Mouse (Mus musculus) splenic B cell, adult 2 months (primary cell): Measurements from ENCODE around the gene 5730596B20Rik.

Experiments used
- DNase-seq: peaks from one replicate; pipeline ENCODE4 v3.0.0-alpha.2; 2011; ENCODE audit warnings: low read depth, low spot score
- H3K27me3 ChIP-seq: 2 replicates; pipeline ENCODE4 v1.6.1; 2012; ENCODE audit warnings: mild to moderate bottlenecking, low read length, moderate library complexity, mixed read lengths; ENCODE audit not compliant: control insufficient read depth, poor library complexity, insufficient read depth, severe bottlenecking
- H3K36me3 ChIP-seq: 2 replicates; pipeline ENCODE4 v1.6.1; 2012; ENCODE audit warnings: mild to moderate bottlenecking, low read length, moderate library complexity, mixed read lengths; ENCODE audit not compliant: control insufficient read depth, poor library complexity, insufficient read depth, severe bottlenecking

5730596B20Rik gene

DNA sequence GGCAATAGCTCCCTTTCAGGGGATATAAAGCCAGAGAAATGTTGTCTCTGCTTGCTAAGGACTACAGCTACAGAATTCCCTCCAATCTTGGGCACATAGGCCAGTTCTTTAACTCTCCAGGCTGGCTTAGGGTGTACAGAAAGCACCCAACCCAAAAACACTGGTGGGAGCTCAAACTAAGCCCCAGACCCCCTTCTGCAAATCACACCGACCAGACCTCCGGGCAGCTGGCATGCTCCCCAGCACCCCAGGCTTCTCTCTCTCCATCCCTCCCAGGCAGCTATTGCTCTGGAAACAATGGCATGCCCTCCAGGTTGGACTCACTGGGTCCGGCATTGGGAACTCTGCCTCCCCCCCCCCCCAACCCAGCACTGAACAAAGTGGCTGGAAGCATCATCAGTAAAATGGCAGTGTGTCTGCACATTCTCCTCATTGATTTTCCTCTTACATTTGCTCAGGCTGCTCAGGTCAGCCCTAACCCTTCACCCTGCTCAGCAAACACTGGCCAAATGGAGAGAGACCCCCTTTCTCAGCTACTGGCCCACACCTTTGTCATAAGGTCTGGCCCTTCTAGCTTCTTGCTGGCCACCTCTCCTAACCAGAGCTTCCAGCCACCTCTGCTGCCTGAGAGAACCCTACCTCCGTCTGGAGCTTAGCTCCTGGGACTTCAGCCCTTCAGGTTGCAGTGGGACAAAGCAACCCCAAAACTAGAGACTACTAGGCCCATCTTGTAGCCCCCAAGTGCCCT, 1.8 kb downstream of the 5730596B20Rik start:
- no peak for DNase-seq
- Histone ChIP-seq H3K27me3 (peaks cover 2% of the 10 kb centered on the region; the same call in 1 of the 2 replicates), H3K36me3 (no peaks in the 10 kb centered on the region)

DNA sequence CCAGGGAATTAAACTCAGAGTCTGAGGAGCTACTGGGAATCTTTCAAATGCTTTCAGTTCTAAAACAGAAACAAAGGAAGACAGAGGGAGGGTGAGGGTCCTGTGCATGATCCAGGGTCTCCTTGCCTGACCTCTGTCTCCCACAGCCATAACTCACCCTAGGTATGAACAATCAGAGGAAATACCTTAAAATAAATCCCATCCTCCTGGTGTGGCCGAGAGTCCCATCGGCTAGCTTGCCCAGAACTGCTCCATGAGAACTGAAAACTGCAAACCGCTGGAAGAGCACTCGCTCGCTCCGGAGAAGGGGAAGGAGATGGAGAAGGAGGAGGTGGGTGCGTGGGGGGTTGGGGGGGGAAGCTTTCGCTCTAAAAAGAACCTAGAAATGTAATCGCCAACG, 2.4 kb downstream of the 5730596B20Rik start:
- Histone ChIP-seq H3K27me3 (peaks cover 2% of the 10 kb centered on the region; the same call in 1 of the 2 replicates), H3K36me3 (no peaks in the 10 kb centered on the region)
- no peak for DNase-seq

DNA sequence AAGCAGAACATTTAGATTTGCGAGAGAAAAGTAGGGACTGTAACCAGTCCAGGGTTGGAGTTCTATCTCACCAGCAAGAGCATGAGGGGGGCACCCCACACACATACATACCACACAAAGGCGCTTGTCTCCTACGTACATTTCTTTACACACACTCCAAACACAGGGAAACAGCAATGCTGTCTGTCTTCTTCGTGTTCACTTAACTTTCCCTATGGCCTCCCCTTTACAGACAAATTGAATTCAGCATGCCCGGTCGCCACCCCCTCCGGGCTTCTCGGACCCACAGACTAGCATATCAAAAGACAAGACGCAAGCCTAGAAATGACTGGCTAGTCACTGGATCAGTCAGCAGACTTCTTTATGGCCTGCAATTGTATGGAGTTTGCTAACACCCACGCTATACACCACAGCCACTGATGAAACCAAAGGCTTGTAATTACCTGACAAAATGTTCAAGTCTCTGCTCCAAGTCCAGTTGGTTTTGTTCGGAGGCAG, 3.0 kb downstream of the 5730596B20Rik start:
- peaks cover 2% of the 10 kb centered on the region; the same call in 1 of the 2 replicates for H3K27me3 ChIP-seq
- no peak for DNase-seq
- no peaks in the 10 kb centered on the region for H3K36me3 ChIP-seq

DNA sequence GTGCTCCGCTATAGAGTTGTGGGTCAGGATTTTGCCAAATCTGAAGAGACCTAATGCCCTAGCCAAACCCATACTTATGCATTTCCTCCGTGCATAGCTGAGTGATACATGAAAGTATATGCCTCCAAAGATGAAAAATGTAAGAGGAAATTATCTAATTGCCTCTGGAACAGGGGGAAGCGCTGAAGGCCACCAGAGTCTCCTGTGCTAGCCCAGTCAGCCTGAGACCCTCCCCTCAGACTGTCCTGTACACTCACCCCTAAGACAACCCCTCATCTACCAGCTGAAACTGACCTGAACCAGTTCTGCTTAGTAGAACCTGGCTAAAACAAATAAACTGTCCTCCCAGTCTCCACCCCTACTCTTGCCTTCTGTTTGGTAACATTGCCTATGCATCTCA, 3.4 kb downstream of the 5730596B20Rik start:
- Histone ChIP-seq H3K27me3 (peaks cover 2% of the 10 kb centered on the region; the same call in 1 of the 2 replicates), H3K36me3 (no peaks in the 10 kb centered on the region)
- no peak for DNase-seq

DNA sequence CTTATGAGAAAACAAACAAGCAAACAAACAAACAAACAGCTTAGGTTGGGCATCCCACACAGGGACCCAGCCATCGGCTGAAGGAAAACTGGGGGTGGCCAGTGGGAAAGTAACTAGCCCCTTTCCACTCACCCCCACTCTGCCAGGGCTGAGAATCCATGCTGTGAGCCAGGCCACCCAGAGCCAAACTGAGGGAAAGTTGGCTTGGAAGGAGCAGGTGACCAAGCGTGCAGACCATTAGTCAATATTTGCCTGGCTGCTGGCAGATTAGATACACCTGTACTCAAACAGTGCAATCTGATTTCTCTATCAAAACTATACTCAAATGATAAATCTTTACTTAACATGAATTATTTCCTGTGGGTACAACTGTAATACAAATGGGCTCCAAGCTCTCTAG, 4.7 kb downstream of the 5730596B20Rik start:
- Histone ChIP-seq H3K27me3 (no peaks in the 10 kb centered on the region), H3K36me3 (no peaks in the 10 kb centered on the region)
- DNase-seq: no peak

DNA sequence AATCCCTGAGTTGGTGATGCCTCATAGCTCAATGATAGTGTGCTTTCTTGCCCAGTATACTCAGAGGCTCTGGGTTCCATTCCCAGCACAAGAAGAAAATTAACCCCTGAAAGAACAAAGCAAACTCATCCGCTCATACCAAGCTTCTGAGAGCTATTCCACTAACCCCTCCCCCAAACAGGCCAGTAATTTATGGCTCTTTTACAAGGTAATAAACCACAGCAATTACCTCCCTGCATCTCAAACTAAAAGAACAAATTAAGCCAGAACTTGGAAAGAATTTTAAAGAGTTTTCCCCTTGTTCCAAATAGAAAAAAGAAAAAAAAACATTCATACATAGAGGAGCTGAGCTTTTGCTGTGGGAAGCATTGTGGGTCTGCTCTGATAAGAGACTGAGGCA, 5.5 kb downstream of the 5730596B20Rik start:
- no peaks in the 10 kb centered on the region for H3K36me3 ChIP-seq
- DNase-seq: no peak
- no peaks in the 10 kb centered on the region for H3K27me3 ChIP-seq

DNA sequence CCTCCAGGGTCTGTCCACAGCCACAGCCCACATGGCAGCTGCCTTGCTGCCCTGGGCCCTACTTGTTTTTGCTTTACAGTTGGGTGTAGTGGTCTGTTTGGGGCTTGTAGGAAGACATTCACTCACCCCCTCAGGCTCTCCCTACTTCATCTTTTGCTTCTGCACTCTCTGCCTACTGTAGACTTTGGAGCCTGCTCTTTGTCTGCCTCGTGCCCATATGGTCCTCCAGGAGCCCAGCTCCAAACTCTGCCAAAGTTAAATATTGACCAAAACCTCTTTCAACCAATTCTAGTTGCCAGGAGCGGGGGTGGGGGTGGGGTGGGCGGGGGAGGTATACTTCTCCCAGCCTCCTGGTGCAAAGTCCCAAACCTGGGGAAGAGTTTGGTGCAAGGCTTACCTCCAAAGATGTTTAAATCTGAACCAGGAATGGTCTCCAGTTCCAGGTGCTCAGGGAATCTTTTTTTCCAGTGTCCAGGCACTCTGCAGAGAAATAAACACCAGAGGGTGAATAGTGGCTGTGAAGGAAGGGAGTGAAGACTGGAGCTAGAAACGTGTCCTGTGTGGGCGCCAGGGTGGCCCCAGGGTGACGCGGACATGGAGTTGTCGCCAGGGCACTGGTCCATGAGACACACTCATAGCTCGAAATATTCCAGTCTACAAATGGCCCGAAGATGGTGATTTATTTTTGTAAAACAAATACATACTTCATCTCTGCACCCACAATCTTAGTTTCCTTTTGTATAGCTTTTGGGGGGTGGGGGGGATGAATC, 6.2 kb downstream of the 5730596B20Rik start:
- Histone ChIP-seq H3K36me3 (no peaks in the 10 kb centered on the region), H3K27me3 (no peaks in the 10 kb centered on the region)
- DNase-seq: no peak

DNA sequence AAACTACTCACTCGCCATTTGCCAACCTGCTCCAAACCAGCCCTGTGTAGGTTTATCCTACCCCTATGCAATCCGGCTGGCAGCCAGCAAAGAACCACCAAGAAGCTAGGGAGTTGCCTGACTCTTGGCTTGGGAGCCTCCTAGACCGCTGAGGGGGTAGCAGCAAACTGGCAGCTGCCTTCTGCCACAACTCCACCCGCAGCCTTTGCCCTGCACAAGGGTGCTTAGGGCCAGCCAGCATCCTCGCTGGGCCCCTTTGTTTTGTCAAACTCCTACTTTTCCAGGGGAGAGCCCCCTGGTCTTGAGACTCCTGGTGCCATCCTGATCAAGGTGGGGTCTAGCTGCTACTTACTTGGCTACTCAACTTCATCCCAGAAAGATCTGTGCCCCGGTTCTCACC, 7.4 kb downstream of the 5730596B20Rik start:
- Histone ChIP-seq H3K27me3 (no peaks in the 10 kb centered on the region), H3K36me3 (no peaks in the 10 kb centered on the region)

DNA sequence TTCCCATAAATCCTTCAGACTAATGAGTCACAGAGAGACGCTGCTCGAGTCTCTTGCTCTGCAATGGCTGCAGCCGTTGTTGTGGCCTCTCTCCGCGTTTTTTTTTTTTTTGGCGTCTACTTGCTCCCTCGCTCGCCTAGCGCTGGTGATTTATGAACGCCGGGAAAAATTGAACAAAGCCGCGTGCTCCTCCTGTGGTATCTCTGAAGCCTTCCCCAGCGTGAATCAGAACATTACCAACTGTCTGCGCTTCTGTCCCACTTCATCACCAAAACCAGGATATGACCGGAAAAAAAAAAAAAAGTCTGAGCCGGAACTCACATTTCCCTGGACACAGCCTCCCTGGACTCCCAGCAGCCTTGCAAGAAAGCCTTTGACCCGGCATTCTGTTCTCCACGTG, 7.9 kb downstream of the 5730596B20Rik start:
- no peaks in the 10 kb centered on the region for H3K36me3 ChIP-seq
- no peaks in the 10 kb centered on the region for H3K27me3 ChIP-seq
- no peak for DNase-seq

More for the DNA sequence above, 7.4 kb downstream of the 5730596B20Rik start:
- no peak for DNase-seq

DNA sequence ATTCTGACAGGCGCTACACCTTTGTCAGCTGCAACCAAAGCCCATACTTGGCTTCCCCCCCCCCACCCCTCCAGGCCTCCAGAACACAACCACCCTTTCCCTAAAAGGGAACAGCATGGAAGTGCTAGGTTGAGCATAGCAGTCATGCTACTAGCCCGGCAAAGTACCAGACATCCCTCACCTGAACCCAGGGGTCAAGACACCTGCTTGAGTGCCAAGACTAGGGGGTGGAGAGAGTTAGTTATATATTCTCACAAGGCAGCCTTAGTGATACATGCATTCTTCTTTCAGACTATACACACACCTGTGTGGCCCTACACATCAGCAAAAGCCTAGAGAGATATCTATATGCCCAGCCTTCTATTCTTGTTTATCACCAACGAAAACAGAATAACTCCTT, 8.5 kb downstream of the 5730596B20Rik start:
- no peak for DNase-seq
- Histone ChIP-seq H3K27me3 (no peaks in the 10 kb centered on the region), H3K36me3 (no peaks in the 10 kb centered on the region)

DNA sequence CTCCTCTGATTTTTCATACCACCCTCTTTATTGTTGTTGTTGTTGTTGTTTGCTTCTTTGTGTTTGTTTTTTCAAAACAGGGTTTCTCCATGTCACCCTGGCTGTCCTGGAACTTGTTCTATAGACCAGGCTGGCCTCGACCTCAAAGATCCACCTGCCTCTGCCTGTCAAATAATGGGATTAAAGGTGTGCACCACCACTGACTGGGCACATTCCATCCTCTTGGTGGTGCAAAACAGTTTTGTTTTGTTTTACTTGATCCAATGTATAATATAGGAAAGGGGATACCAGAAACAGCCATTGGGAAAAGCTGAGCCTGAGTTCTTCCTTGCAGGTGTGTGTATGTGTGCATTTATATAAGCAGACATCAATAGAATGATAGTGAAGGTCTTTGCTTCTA, 9.2 kb downstream of the 5730596B20Rik start:
- Histone ChIP-seq H3K36me3 (no peaks in the 10 kb centered on the region), H3K27me3 (no peaks in the 10 kb centered on the region)
- no peak for DNase-seq

DNA sequence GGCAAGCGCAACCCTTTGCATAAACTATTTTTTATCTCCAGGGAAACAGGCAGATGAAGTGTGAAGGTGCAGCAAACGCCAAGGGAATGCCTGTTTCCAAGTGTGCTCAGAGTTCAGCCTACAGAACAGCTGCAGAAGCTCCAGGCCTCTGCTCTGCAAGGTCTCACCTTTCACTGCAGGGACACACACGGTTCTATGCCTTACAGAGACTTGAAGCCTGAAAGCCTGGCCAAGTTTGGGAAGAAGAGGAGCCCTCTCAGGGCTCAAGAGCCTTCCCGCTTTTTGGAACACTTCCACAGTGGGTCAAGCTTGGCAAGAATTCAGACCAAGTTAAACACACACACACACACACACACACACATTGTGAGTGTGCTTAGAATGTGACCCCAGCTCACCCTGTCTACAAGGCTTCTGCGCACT, 11.9 kb downstream of the 5730596B20Rik start:
- DNase-seq: no peak
- Histone ChIP-seq H3K27me3 (no peaks in the 10 kb centered on the region), H3K36me3 (no peaks in the 10 kb centered on the region)

DNA sequence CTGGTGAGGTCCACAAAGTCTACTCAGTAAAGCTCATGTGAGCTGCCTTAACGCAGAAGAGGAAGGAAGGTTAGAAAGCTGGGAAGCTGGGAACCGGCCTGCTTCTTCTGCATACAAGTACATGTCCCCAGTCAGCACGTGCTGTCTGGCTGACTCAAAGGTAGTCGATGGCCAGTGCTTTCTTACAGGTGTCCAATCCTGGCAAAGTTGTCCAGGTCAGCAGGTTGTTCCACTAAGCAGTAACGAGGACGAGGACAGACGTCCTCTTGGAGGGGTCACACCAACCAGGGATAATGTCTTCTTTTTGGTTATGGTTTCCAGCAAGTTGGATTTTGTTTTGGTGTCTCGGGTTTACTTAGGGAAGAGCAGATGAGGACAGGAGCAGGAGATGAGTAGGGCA, 12.6 kb downstream of the 5730596B20Rik start:
- no peaks in the 10 kb centered on the region for H3K36me3 ChIP-seq
- no peaks in the 10 kb centered on the region for H3K27me3 ChIP-seq
- DNase-seq: no peak

DNA sequence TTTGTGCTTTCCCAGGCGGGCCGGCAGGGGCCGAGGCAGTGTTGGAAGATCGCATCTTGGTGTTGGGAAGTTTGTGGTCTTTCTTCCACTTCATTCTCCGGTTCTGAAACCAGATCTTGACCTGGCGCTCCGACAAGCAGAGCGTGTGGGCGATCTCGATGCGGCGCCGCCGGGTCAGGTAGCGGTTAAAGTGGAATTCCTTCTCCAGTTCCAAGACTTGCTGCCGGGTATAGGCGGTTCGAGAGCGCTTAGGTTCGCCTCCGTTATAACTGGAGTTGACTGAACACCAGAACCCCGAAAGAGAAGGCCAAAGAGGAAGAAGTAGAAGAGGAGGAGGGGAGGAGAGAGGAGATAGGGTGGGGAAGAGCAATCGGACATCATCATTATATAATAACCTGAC, 13.1 kb downstream of the 5730596B20Rik start:
- Histone ChIP-seq H3K36me3 (no peaks in the 10 kb centered on the region), H3K27me3 (no peaks in the 10 kb centered on the region)
- DNase-seq: no peak
